Mouse (Mus musculus): ENCODE measurements around the gene Zfp113.

DNA sequence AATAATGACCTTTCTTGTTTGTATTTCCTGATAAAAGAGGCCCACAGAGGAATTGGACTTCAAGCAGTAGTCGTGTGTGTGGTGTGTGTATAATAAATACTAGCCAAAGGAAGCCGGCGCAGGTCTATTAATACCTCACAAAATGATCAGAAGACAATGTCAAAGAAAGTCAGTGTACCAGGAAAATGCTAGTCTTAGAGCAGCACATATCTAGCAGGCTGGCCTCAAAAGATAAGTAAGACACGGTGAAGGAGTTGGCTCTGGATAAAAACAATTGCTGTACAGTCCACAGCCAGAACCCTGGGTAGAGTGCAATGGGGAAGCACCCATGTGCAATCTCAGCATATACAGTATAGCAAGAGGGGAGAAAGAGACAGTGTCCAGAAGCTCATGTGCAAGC lies 18.3 kb downstream of the Zfp113 start:
- TF ChIP-seq GATA1 (IDR thresholded peaks at IDR 0.05; ENCODE audit: low read length) = no peak
- no peak for TF ChIP-seq TAL1 (IDR thresholded peaks at IDR 0.05; ENCODE audit: low read length)

Data from erythroblast, embryonic 14.5 days (primary cell).